In the genomic region with DNA sequence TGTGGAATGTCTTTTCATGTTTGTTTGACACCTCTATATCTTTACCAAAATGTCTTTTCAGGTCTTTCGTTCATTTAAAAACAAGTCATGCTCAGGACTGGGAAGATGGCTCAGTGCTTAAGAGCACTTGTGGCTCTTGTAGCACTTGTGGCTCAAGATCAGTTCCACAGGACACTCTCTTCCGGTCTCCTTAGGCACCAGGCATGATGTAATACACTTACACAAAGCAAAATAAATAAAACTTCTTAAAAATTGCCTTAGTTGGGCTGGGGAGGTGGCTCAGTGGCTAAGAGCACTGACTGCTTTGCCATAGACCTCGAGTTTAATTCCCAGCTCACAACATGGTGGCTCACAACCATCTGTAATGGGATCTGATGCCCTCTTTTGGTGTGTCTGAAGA, we compare ENCODE assay signal across 42 mouse cellular contexts. TPM values are rescaled to one million over a fixed set of nuclear protein-coding genes. Genes with fewer than 3 reads are reported as not detected.
"Had no signal": no experiment of that assay in that cellular context is flagged by ENCODE, and none has a peak within 500 bp of the region (broad histone marks: within the 10 kb centered on the region; RNA-seq: fewer than 3 reads in every experiment).

No protein-coding gene starts in this region.

- ATAC-seq: hindbrain, embryonic 16.5 days; hindbrain, postnatal 0 days; inflammation-experienced regulatory T-cells, adult 6 months; intestine, embryonic 15.5 days; intestine, embryonic 16.5 days; intestine, postnatal 0 days had no signal

- H3K4me1 ChIP-seq: heart, embryonic 10.5 days; heart, embryonic 12.5 days; heart, embryonic 13.5 days; heart, embryonic 15.5 days; hindbrain, embryonic 10.5 days; hindbrain, embryonic 12.5 days; hindbrain, embryonic 13.5 days; hindbrain, embryonic 15.5 days; intestine, embryonic 15.5 days; kidney, embryonic 15.5 days had no signal

- H3K27me3 ChIP-seq: heart, embryonic 12.5 days; heart, embryonic 13.5 days; heart, embryonic 15.5 days; hindbrain, embryonic 12.5 days; hindbrain, embryonic 13.5 days; hindbrain, embryonic 15.5 days; intestine, embryonic 15.5 days; kidney, embryonic 15.5 days had no signal

- H3K4me3 ChIP-seq: heart, embryonic 10.5 days; heart, embryonic 12.5 days; heart, embryonic 13.5 days; heart, embryonic 15.5 days; hindbrain, embryonic 10.5 days; hindbrain, embryonic 12.5 days; hindbrain, embryonic 13.5 days; hindbrain, embryonic 15.5 days; intestine, embryonic 15.5 days; kidney, embryonic 15.5 days; layer of hippocampus, adult 2 months had no signal

- H3K9me3 ChIP-seq: heart, embryonic 10.5 days; heart, embryonic 12.5 days; heart, embryonic 13.5 days; heart, embryonic 15.5 days; hindbrain, embryonic 10.5 days; hindbrain, embryonic 12.5 days; hindbrain, embryonic 13.5 days; hindbrain, embryonic 15.5 days; intestine, embryonic 15.5 days; kidney, embryonic 15.5 days had no signal

- H3K4me2 ChIP-seq: heart, embryonic 11.5 days; heart, embryonic 12.5 days; heart, embryonic 13.5 days; heart, embryonic 15.5 days; hindbrain, embryonic 12.5 days; hindbrain, embryonic 13.5 days; hindbrain, embryonic 14.5 days; hindbrain, embryonic 15.5 days; intestine, embryonic 15.5 days; kidney, embryonic 15.5 days had no signal

- H3K27ac ChIP-seq: heart, embryonic 10.5 days; heart, embryonic 13.5 days; heart, embryonic 15.5 days; hindbrain, embryonic 10.5 days; hindbrain, embryonic 12.5 days; hindbrain, embryonic 13.5 days; hindbrain, embryonic 14.5 days; hindbrain, embryonic 15.5 days; hindbrain, postnatal 0 days; intestine, embryonic 15.5 days; kidney, embryonic 15.5 days; kidney, postnatal 0 days; layer of hippocampus, adult 2 months had no signal

- DNase-seq: heart, postnatal 10 days; heart, postnatal 14 days; heart, postnatal 36 days; kidney, adult 11 months; kidney, adult 18-20 months; kidney, adult 2 months; kidney, adult 8-10 months; kidney, adult 9 months; kidney, postnatal 10 days; kidney, postnatal 14 days; kidney, postnatal 25 days; kidney, postnatal 36 days; kidney, postnatal 4 days; layer of hippocampus, adult 9-11 months; layer of hippocampus, postnatal 36 days had no signal

- H3K36me3 ChIP-seq: heart, embryonic 10.5 days; heart, embryonic 12.5 days; heart, embryonic 13.5 days; heart, embryonic 15.5 days; hindbrain, embryonic 10.5 days; hindbrain, embryonic 12.5 days; hindbrain, embryonic 13.5 days; hindbrain, embryonic 15.5 days; intestine, embryonic 15.5 days; kidney, embryonic 15.5 days had no signal

- H3K9ac ChIP-seq: heart, embryonic 12.5 days; heart, embryonic 13.5 days; heart, embryonic 15.5 days; hindbrain, embryonic 12.5 days; hindbrain, embryonic 13.5 days; hindbrain, embryonic 14.5 days; hindbrain, embryonic 15.5 days; intestine, embryonic 15.5 days; kidney, embryonic 15.5 days had no signal

RNA-seq across cellular contexts. Expression of gene Tmem269, which starts 56.7 kb away (rescaled TPM):
- total RNA-seq: heart, adult 8-10 months; heart, postnatal 10 days; heart, postnatal 14 days; heart, postnatal 25 days; heart, postnatal 36 days; layer of hippocampus, postnatal 10 days had no signal
- polyA plus RNA-seq: heart, embryonic 10.5 days; heart, embryonic 11.5 days; heart, embryonic 12.5 days; heart, embryonic 13.5 days; heart, postnatal 0 days; hindbrain, embryonic 11.5 days; hindbrain, embryonic 14.5 days; inflammation-experienced regulatory T-cells, adult 6 months; intestine, embryonic 14.5 days; intestine, embryonic 15.5 days; intestine, embryonic 16.5 days; kidney, embryonic 14.5 days; kidney, embryonic 15.5 days; kidney, embryonic 16.5 days had no signal
